Mouse (Mus musculus) small intestine, adult 2 months (tissue): ENCODE results near the gene Lamc2. TPM values are rescaled to one million over a fixed set of nuclear protein-coding genes. Genes with fewer than 3 reads are reported as not detected.
A peak's percentile ranks its signal among the peaks of the same experiment; 100 is the strongest.

Experiments used
- H3K27ac ChIP-seq: fragments of 200-500 bp; 2 replicates; pipeline ENCODE4 v1.5.1; 2012; ENCODE audit warnings: low read depth, low read length, control low read depth, inconsistent platforms; ENCODE audit not compliant: insufficient read depth
- H3K27me3 ChIP-seq: fragments of 200-500 bp; 2 replicates; pipeline ENCODE4 v1.6.1; 2012; ENCODE audit warnings: mild to moderate bottlenecking, moderate library complexity, low read length, inconsistent platforms; ENCODE audit not compliant: control insufficient read depth, insufficient read depth
- H3K36me3 ChIP-seq: fragments of 200-500 bp; 2 replicates; pipeline ENCODE4 v1.6.1; 2012; ENCODE audit warnings: mild to moderate bottlenecking, low read length, control low read depth, inconsistent platforms; ENCODE audit not compliant: control insufficient read depth, insufficient read depth
- H3K4me1 ChIP-seq: fragments of 200-500 bp; 2 replicates; pipeline ENCODE4 v1.6.1; 2012; ENCODE audit warnings: low read length, inconsistent platforms, mixed read lengths; ENCODE audit not compliant: control insufficient read depth, insufficient read depth, insufficient read length
- H3K4me3 ChIP-seq: fragments of 200-500 bp; 2 replicates; pipeline ENCODE4 v1.5.1; 2012; ENCODE audit warnings: low read depth, mild to moderate bottlenecking, control low read depth, inconsistent platforms, low read length, moderate library complexity
- CTCF ChIP-seq: fragments of 200-500 bp; IDR thresholded peaks from 2 replicates; pipeline ENCODE4 v1.5.1; 2012; ENCODE audit warnings: low read depth, mild to moderate bottlenecking, control low read depth, inconsistent platforms, low read length, moderate library complexity, mixed read lengths; ENCODE audit not compliant: insufficient replicate concordance, insufficient read length; ENCODE audit errors: extremely low read depth
- POLR2A ChIP-seq: fragments of 200-500 bp; IDR thresholded peaks from 2 replicates; pipeline ENCODE4 v1.6.1; 2012; ENCODE audit warnings: low read depth, mild to moderate bottlenecking, control low read depth, inconsistent platforms, low read length, moderate library complexity
- WGBS: fragments of 180-500 bp; shearing (Covaris S2); methylation state at CpG from one replicate; pipeline ENCODE4 v1.1.7; 2018; 5-methylcytosine and 5-hydroxymethylcytosine counted together
- polyA plus RNA-seq: library from polyadenylated mRNA; depleted of rRNA; stranded (reverse); fragments of >200 nt; gene quantifications from 2 replicates; pipeline ENCODE4 v1.2.3, GENCODE M21; 2012; rRNA removed

Gene Lamc2
- 6.3 and 8.7 TPM in 2 replicates for polyA plus RNA-seq

- 5% methylated on average over 46 of the region's 46 CpGs for WGBS
Measured at GRCm38 (mm10) chr1:153185828-153186803, at the start of gene Lamc2. Lamc2 (minus strand) TSS chr1:153186447.

GRCm38 (mm10) chr1:153235576-153235975 is 49.3 kb upstream of the Lamc2 start:
- Histone ChIP-seq H3K4me3 (no peak overlapping the region), H3K27ac (peak overlapping the region; percentile 76), H3K27me3 (no peaks in the 10 kb centered on the region), H3K36me3 (peaks cover 2% of the 10 kb centered on the region; the same call in 1 of the 2 replicates), H3K4me1 (peaks cover 4% of the 10 kb centered on the region; the same call in 1 of the 2 replicates)
- TF ChIP-seq POLR2A (no peak), CTCF (no peak)
- 78% methylated on average over 4 of the region's 4 CpGs for WGBS

More at GRCm38 (mm10) chr1:153185828-153186803, at the start of gene Lamc2:
- H3K4me3 ChIP-seq, result peak within 1 kb of the TSS; percentile 64
- peaks cover 5% of the 10 kb centered on the region for H3K4me1 ChIP-seq
- no peak within 1 kb of the TSS for H3K27ac ChIP-seq
- H3K36me3 ChIP-seq, result no peaks in the 10 kb centered on the region
- H3K27me3 ChIP-seq, result no peaks in the 10 kb centered on the region
- TF ChIP-seq POLR2A (peak; percentile 66), CTCF (no peak)

- H3K27ac ChIP-seq, result no peak overlapping the region
- H3K36me3 ChIP-seq, result peaks cover 8% of the 10 kb centered on the region; the same call in 1 of the 2 replicates
- H3K27me3 ChIP-seq, result no peaks in the 10 kb centered on the region
- TF ChIP-seq POLR2A (no peak), CTCF (no peak)
- no peak overlapping the region for H3K4me3 ChIP-seq
- peaks cover 4% of the 10 kb centered on the region; the same call in 1 of the 2 replicates for H3K4me1 ChIP-seq
- 83% methylated on average over 9 of the region's 9 CpGs for WGBS
Measured at GRCm38 (mm10) chr1:153231681-153232080, 45.4 kb upstream of the Lamc2 start.

GRCm38 (mm10) chr1:153227916-153228315 is 41.7 kb upstream of the Lamc2 start:
- no peaks in the 10 kb centered on the region for H3K4me1 ChIP-seq
- H3K27ac ChIP-seq, result no peak overlapping the region
- no peaks in the 10 kb centered on the region for H3K27me3 ChIP-seq
- H3K36me3 ChIP-seq, result peaks cover 11% of the 10 kb centered on the region; the same call in 1 of the 2 replicates
- TF ChIP-seq CTCF, result no peak
- TF ChIP-seq POLR2A, result no peak
- WGBS, result 42% methylated on average over 4 of the region's 4 CpGs
- no peak overlapping the region for H3K4me3 ChIP-seq

GRCm38 (mm10) chr1:153227096-153227495 is 40.8 kb upstream of the Lamc2 start:
- no peak overlapping the region for H3K27ac ChIP-seq
- TF ChIP-seq CTCF, result no peak
- no peak for TF ChIP-seq POLR2A
- 83% methylated on average over 8 of the region's 8 CpGs for WGBS
- H3K27me3 ChIP-seq, result no peaks in the 10 kb centered on the region
- H3K4me1 ChIP-seq, result no peaks in the 10 kb centered on the region
- H3K36me3 ChIP-seq, result peaks cover 11% of the 10 kb centered on the region; the same call in 1 of the 2 replicates
- no peak overlapping the region for H3K4me3 ChIP-seq

GRCm38 (mm10) chr1:153225786-153226725 is 39.8 kb upstream of the Lamc2 start:
- Histone ChIP-seq H3K36me3 (peaks cover 12% of the 10 kb centered on the region; the same call in 1 of the 2 replicates), H3K4me3 (no peak overlapping the region), H3K27me3 (no peaks in the 10 kb centered on the region), H3K4me1 (no peaks in the 10 kb centered on the region), H3K27ac (peak overlapping the region; percentile 59; the same call in 1 of the 2 replicates)
- 86% methylated on average over 21 of the region's 21 CpGs for WGBS
- TF ChIP-seq POLR2A (no peak), CTCF (no peak)
